Mouse (Mus musculus) liver, postnatal 0 days (tissue): ENCODE data around the gene Pld6.

Source experiments
- CTCF ChIP-seq: sonication (generic); IDR thresholded peaks from 2 replicates; pipeline ENCODE4 v1.5.1; 2016; ENCODE audit warnings: antibody characterized with exemption, low read depth
- EP300 ChIP-seq: IDR thresholded peaks from 2 replicates; pipeline ENCODE4 v1.6.1; 2016; ENCODE audit warnings: antibody characterized with exemption, low read depth, mild to moderate bottlenecking

GRCm38 (mm10) chr11:59737250-59737649 is 50.2 kb downstream of the Pld6 start:
- TF ChIP-seq CTCF (no peak), EP300 (no peak)
